ENCODE assay signal across 18 mouse cellular contexts in the genomic region with DNA sequence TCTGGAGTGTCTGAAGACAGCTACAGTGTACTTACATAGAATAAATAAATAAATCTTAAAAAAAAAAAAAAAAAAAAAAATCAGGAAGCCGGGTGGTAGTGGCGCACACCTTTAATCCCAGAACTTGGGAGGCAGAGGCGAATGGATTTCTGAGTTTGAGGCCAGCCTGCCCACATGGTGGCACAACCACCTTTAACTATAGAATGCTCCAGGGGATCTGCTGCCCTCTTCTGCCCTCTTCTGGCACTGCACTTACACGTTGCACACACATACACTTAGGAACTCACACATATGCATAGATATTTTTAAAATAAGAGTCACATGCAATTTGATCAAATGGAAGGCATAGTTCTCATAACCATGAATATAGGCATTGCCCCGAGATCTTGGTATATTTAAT. TPM values are rescaled to one million over a fixed set of nuclear protein-coding genes. Genes with fewer than 3 reads are reported as not detected.
DNase-seq lines count a peak whose midpoint lies in the region; ATAC-seq and TF ChIP-seq lines count a peak whose summit lies in the region.
"Had no signal": no experiment of that assay in that cellular context is flagged by ENCODE, and none has a peak within 500 bp of the region (broad histone marks: within the 10 kb centered on the region; RNA-seq: fewer than 3 reads in every experiment).

No protein-coding gene starts in this region.

- no peak overlapping the region for H3K4me2 ChIP-seq in liver, postnatal 0 days (ENCODE audit: low read depth, low read length)
- H3K4me2 ChIP-seq in liver, embryonic 12.5 days = no peak overlapping the region
- H3K4me2 ChIP-seq in forebrain, embryonic 11.5 days (ENCODE audit: low read depth, low read length, severe bottlenecking) = no peak overlapping the region
- H3K4me2 ChIP-seq: embryonic facial prominence, embryonic 15.5 days; forebrain, embryonic 15.5 days; limb, embryonic 13.5 days; midbrain, embryonic 11.5 days had no signal

- no peak overlapping the region for H3K4me3 ChIP-seq in gastrocnemius, adult 2 months
- no peak overlapping the region for H3K4me3 ChIP-seq in liver, postnatal 0 days (ENCODE audit: low read depth, low read length)
- H3K4me3 ChIP-seq in liver, embryonic 12.5 days = no peak overlapping the region
- no peak overlapping the region for H3K4me3 ChIP-seq in ES-Bruce4 (ENCODE audit: low read depth, low read length)
- H3K4me3 ChIP-seq in embryonic fibroblast, embryonic 13.5 days (ENCODE audit: insufficient read depth, low read length) = no peak overlapping the region
- no peak overlapping the region for H3K4me3 ChIP-seq in forebrain, embryonic 11.5 days (ENCODE audit: low read depth, low read length)
- H3K4me3 ChIP-seq: embryonic facial prominence, embryonic 15.5 days; forebrain, embryonic 15.5 days; limb, embryonic 13.5 days; myocyte had no signal

- TF ChIP-seq EP300 in liver, postnatal 0 days (IDR thresholded peaks at IDR 0.05; ENCODE audit: low read depth) = no peak
- TF ChIP-seq EP300 in ES-Bruce4 (IDR thresholded peaks at IDR 0.05; ENCODE audit: insufficient read depth, low read depth, low read length) = no peak

- no peak for TF ChIP-seq POLR2A in ES-Bruce4 (IDR thresholded peaks at IDR 0.05; ENCODE audit: insufficient read depth, low read length)
- no peak for TF ChIP-seq POLR2A in embryonic fibroblast, embryonic 13.5 days (IDR thresholded peaks at IDR 0.05; ENCODE audit: low read depth, low read length)

- no peaks in the 10 kb centered on the region for H3K27me3 ChIP-seq in liver, postnatal 0 days (ENCODE audit: insufficient read depth, low read length)
- no peaks in the 10 kb centered on the region for H3K27me3 ChIP-seq in liver, embryonic 12.5 days (replicated peaks)
- H3K27me3 ChIP-seq in ES-Bruce4 (ENCODE audit: control insufficient read depth, insufficient read depth, low read length, poor library complexity, severe bottlenecking) = no peaks in the 10 kb centered on the region
- H3K27me3 ChIP-seq in forebrain, embryonic 11.5 days (ENCODE audit: control insufficient read depth, insufficient read depth, low read length) = no peaks in the 10 kb centered on the region
- H3K27me3 ChIP-seq: embryonic facial prominence, embryonic 15.5 days; forebrain, embryonic 15.5 days; limb, embryonic 13.5 days had no signal

- DNase-seq in gastrocnemius, adult 2 months = no peak
- DNase-seq in gastrocnemius, postnatal 25 days = no peak
- DNase-seq in liver, postnatal 0 days = no peak
- DNase-seq in adrenal gland, postnatal 10 days = no peak
- no peak for DNase-seq in forebrain, embryonic 11.5 days (ENCODE audit: low spot score)
- DNase-seq: cerebellum, adult 8-10 months; heart, adult 18-20 months; kidney, adult 9 months; right cerebral cortex, postnatal 14 days had no signal

- no peak overlapping the region for H3K27ac ChIP-seq in gastrocnemius, adult 2 months
- H3K27ac ChIP-seq in liver, postnatal 0 days (ENCODE audit: low read depth) = no peak overlapping the region
- no peak overlapping the region for H3K27ac ChIP-seq in liver, embryonic 12.5 days
- H3K27ac ChIP-seq in ES-Bruce4 (ENCODE audit: insufficient read depth, low read length) = no peak overlapping the region
- no peak overlapping the region for H3K27ac ChIP-seq in embryonic fibroblast, embryonic 13.5 days (ENCODE audit: insufficient read depth, low read length)
- no peak overlapping the region for H3K27ac ChIP-seq in forebrain, embryonic 11.5 days (ENCODE audit: low read depth, low read length)
- H3K27ac ChIP-seq: embryonic facial prominence, embryonic 15.5 days; forebrain, embryonic 15.5 days; limb, embryonic 13.5 days had no signal

- intact Hi-C loops in gastrocnemius, adult 2 months (cut with DNase I) = no loop called here

- no peak overlapping the region for H3K9ac ChIP-seq in liver, postnatal 0 days (replicated peaks)
- H3K9ac ChIP-seq in liver, embryonic 12.5 days = no peak overlapping the region
- H3K9ac ChIP-seq in ES-Bruce4 (ENCODE audit: low read depth, poor library complexity, severe bottlenecking) = no peak overlapping the region
- H3K9ac ChIP-seq in forebrain, embryonic 11.5 days (ENCODE audit: low read length) = no peak overlapping the region
- H3K9ac ChIP-seq: embryonic facial prominence, embryonic 15.5 days; forebrain, embryonic 15.5 days; limb, embryonic 13.5 days had no signal

- ATAC-seq in liver, postnatal 0 days = no peak
- ATAC-seq in liver, embryonic 12.5 days = no peak
- ATAC-seq in forebrain, embryonic 11.5 days (replicated peaks; ENCODE audit: low FRiP score) = no peak
- ATAC-seq: forebrain, embryonic 15.5 days; hindbrain, embryonic 16.5 days had no signal

- TF ChIP-seq CTCF in gastrocnemius, adult 2 months (IDR thresholded peaks at IDR 0.05) = peak; percentile 20; the same call in 1 of the 2 replicates
- peak; percentile 21; the same call in 1 of the 2 replicates for TF ChIP-seq CTCF in liver, postnatal 0 days (IDR thresholded peaks at IDR 0.05; ENCODE audit: low read depth)
- peak; percentile 49 for TF ChIP-seq CTCF in ES-Bruce4 (IDR thresholded peaks at IDR 0.05; ENCODE audit: low read depth, low read length)
- TF ChIP-seq CTCF in embryonic fibroblast, embryonic 13.5 days (IDR thresholded peaks at IDR 0.05; ENCODE audit: borderline replicate concordance, insufficient read depth, low read length) = peak; percentile 14; the same call in 1 of the 2 replicates

- peaks cover 4% of the 10 kb centered on the region; the same call in 1 of the 2 replicates for H3K4me1 ChIP-seq in liver, postnatal 0 days (ENCODE audit: insufficient read depth)
- H3K4me1 ChIP-seq in liver, embryonic 12.5 days = no peaks in the 10 kb centered on the region
- peaks cover 3% of the 10 kb centered on the region for H3K4me1 ChIP-seq in ES-Bruce4 (ENCODE audit: control insufficient read depth, insufficient read depth, low read length)
- H3K4me1 ChIP-seq in embryonic fibroblast, embryonic 13.5 days (ENCODE audit: control insufficient read depth, insufficient read depth, low read length) = peaks cover 12% of the 10 kb centered on the region; the same call in 1 of the 2 replicates
- H3K4me1 ChIP-seq in forebrain, embryonic 11.5 days (replicated peaks; ENCODE audit: control insufficient read depth, insufficient read depth, low read length) = no peaks in the 10 kb centered on the region
- H3K4me1 ChIP-seq: embryonic facial prominence, embryonic 15.5 days; forebrain, embryonic 15.5 days had no signal

- WGBS in liver, postnatal 0 days (ENCODE audit: insufficient replicate concordance) = 79% methylated on average over 5 of the region's 5 CpGs
- 92% methylated on average over 5 of the region's 5 CpGs for WGBS in liver, embryonic 12.5 days (ENCODE audit: insufficient replicate concordance)
- 88% methylated on average over 5 of the region's 5 CpGs for WGBS in forebrain, embryonic 11.5 days

- no peaks in the 10 kb centered on the region for H3K9me3 ChIP-seq in liver, postnatal 0 days (ENCODE audit: low read length)
- H3K9me3 ChIP-seq in liver, embryonic 12.5 days (replicated peaks) = no peaks in the 10 kb centered on the region; the same call in 1 of the 2 replicates
- no peaks in the 10 kb centered on the region for H3K9me3 ChIP-seq in ES-Bruce4 (replicated peaks; ENCODE audit: control insufficient read depth, insufficient read depth, low read length, poor library complexity, severe bottlenecking)
- H3K9me3 ChIP-seq in forebrain, embryonic 11.5 days (ENCODE audit: control insufficient read depth, low read length) = no peaks in the 10 kb centered on the region
- H3K9me3 ChIP-seq: embryonic facial prominence, embryonic 15.5 days; forebrain, embryonic 15.5 days; limb, embryonic 13.5 days had no signal

- H3K36me3 ChIP-seq in liver, postnatal 0 days (replicated peaks; ENCODE audit: insufficient read depth, low read length) = no peaks in the 10 kb centered on the region
- H3K36me3 ChIP-seq in liver, embryonic 12.5 days = no peaks in the 10 kb centered on the region
- no peaks in the 10 kb centered on the region for H3K36me3 ChIP-seq in ES-Bruce4 (ENCODE audit: control insufficient read depth, insufficient read depth, low read length, poor library complexity, severe bottlenecking)
- H3K36me3 ChIP-seq in forebrain, embryonic 11.5 days (ENCODE audit: control insufficient read depth, insufficient read depth, low read length) = no peaks in the 10 kb centered on the region
- H3K36me3 ChIP-seq: embryonic facial prominence, embryonic 15.5 days; forebrain, embryonic 15.5 days had no signal

RNA-seq across cellular contexts. Expression of a gene that starts 35.3 kb away (rescaled TPM):
- total RNA-seq in gastrocnemius, adult 2 months (2021) = 1 to 10 TPM; 1.3 to 5.2 TPM
- total RNA-seq in gastrocnemius, postnatal 25 days (2021) = 1 to 10 TPM; 3.5 to 6.5 TPM
- 4.9 and 5.2 TPM in 2 replicates for polyA plus RNA-seq in liver, postnatal 0 days (2015; fragmentation: Nextera tagmentation; extraction: Ambion mirVana)
- polyA plus RNA-seq in liver, embryonic 12.5 days (2016; fragmentation: Nextera tagmentation; extraction: Ambion mirVana) = 29.2 and 30.5 TPM in 2 replicates
- 89.0 and 92.6 TPM in 2 replicates for polyA plus RNA-seq in ES-Bruce4 (2011; ENCODE audit: insufficient read depth, insufficient read length, low read depth, missing spikeins)
- 91.6 and 92.4 TPM in 2 replicates for polyA plus RNA-seq in embryonic fibroblast, embryonic 13.5 days (2011; ENCODE audit: insufficient read length, low read depth, missing spikeins)
- 10 to 100 TPM; 15.8 to 21.8 TPM for total RNA-seq in adrenal gland, postnatal 10 days (2021)
- polyA plus RNA-seq in forebrain, embryonic 11.5 days (2014; fragmentation: Nextera tagmentation; extraction: Ambion mirVana) = 155 and 169 TPM in 2 replicates
